Mouse (Mus musculus): ENCODE results near the gene Btbd18. TPM values are rescaled to one million over a fixed set of nuclear protein-coding genes. Genes with fewer than 3 reads are reported as not detected.

The Btbd18 gene
- total RNA-seq (2021), result not detected

- intact Hi-C loops (cut with DNase I), result no loop called here
- DNase-seq (ENCODE audit: low spot score in 2 of 2), result no peak
Measured at GRCm38 (mm10) chr2:84658806-84659205, at the start of gene Btbd18. Gene Btbd18, plus strand, starts transcription at chr2:84659079.

DNA sequence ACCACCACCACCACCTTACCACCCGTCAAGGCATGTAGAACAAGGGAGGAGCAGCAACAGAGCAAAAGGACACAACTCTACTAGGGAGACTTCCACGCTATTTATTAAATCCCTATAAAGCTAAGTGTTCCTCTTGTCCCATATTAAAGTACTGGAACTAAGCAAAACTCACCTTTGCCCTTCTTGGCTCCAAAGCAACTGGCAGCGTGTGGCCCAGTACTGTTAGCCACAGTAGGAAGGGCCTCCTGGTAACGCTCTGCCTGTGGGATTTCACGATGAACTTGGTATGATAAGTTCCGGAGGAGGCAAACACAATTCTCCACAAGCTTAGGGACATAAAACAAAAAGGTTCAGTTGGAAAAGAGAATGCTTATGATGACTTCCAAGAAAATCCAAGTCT is 46.1 kb upstream of the Btbd18 start:
- intact Hi-C loops (cut with DNase I), result no loop called here
- DNase-seq (ENCODE audit: low spot score in 2 of 2), result no peak

GRCm38 (mm10) chr2:84617637-84618515 is 41.0 kb upstream of the Btbd18 start:
- intact Hi-C loops (cut with DNase I), result loop anchor here (5.0 kb wide), 1 partner anchor 34 kb away; the partner anchor contains the start of gene Ctnnd1
- no peak for DNase-seq (ENCODE audit: low spot score in 2 of 2)

DNA sequence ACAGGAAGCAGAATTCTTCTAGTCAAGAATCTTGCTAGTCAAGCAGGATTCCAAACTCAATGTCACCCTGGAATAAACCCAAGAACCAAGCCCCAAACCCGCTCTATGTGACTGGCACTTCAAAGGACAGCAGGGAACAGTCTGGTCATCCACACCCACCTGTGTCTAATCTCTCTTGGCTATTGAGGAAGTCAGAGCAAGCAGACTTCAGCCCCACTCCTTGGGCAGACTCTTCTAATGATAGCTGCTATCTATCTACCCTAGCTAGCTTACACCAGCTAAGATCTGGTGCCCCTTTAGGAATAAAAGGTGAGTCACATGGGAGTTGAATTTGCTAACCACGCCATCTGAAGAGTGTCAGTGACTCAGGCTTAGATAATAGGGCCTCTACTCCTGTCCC is 40.0 kb upstream of the Btbd18 start:
- intact Hi-C loops (cut with DNase I), result loop anchor here (5.0 kb wide), 1 partner anchor 33 kb away; the partner anchor contains the start of gene Ctnnd1
- no peak for DNase-seq (ENCODE audit: low spot score in 2 of 2)

- intact Hi-C loops (cut with DNase I), result loop anchor here (5.0 kb wide), 1 partner anchor 33 kb away; the partner anchor contains the start of gene Ctnnd1
- no peak for DNase-seq (ENCODE audit: low spot score in 2 of 2)
Measured at GRCm38 (mm10) chr2:84619646-84620340, 39.1 kb upstream of the Btbd18 start.

DNA sequence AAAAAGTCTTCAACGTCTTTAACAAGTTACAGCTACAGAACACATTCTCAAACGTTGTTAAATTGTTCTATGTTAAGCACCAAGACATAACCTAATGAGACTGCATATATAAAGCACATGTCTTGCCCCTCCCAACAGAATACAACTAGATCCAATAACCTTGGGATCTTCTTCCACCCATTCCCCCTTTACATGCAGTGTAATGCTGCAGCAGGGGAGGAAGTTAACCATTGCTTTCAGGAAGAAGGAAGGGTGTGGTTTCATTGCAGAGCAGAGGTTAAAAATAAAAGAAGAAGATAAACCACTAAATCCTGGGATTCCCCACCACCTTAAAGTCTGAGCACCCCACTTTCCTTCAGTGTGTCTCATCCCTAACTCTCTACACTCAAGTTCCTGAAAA is 36.2 kb upstream of the Btbd18 start:
- no peak for DNase-seq (ENCODE audit: low spot score in 2 of 2)
- intact Hi-C loops (cut with DNase I), result no loop called here

DNA sequence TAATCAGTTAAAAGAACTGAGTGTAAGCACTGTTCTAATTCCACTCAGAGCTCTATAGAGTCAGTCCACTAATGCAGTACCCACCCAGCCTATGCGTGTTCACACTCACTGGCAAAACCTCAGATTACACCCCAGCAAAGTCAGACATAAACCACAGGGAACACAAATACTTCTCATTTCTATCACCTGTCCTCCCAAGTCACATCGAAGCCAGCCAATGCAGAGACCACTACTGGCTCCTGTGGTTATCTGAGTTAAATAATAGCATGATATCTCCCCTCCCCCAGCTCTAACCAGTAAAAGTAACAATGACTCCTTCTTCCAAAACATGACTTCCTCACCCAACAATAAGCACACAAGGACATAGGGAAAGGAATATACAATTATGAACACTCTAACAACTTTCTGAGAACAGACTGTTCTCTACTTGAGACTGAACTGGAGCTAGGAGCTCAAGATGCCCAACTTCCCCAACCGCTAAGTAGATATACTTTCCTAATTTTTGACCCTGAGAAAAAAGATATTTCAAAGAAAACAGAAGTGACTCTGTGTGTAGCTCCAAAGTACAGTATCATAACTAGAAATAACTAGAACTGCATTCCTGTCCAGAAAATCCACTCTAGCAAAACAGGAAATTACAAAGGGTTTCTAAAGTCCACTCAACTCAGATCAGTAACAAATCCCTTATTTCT is 35.3 kb upstream of the Btbd18 start:
- intact Hi-C loops (cut with DNase I), result no loop called here
- no peak for DNase-seq (ENCODE audit: low spot score in 2 of 2)

GRCm38 (mm10) chr2:84624201-84624600 is 34.7 kb upstream of the Btbd18 start:
- no peak for DNase-seq (ENCODE audit: low spot score in 2 of 2)

GRCm38 (mm10) chr2:84626366-84626975 is 32.4 kb upstream of the Btbd18 start:
- no peak for DNase-seq (ENCODE audit: low spot score in 2 of 2)
- intact Hi-C loops (cut with DNase I), result no loop called here

More at GRCm38 (mm10) chr2:84624201-84624600, 34.7 kb upstream of the Btbd18 start:
- intact Hi-C loops (cut with DNase I), result no loop called here

DNA sequence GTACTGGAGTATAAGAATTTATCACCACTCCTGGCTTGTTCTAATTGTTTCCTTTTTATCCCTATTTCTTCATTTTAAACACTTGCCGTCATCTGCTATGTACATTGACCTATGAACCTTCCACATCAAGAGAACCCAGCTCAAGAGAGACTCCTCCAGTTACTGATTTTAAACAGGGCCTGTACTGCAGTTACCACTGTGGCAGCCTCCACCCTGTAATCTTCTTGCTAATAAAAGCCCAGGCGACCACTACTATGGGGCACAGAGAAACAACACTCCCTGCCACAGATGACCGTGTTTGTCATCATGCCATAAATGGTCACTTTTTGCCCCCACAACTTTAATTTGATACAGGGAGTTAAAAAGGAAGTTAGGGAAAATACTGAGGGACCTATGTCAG is 31.8 kb upstream of the Btbd18 start:
- intact Hi-C loops (cut with DNase I), result no loop called here
- DNase-seq (ENCODE audit: low spot score in 2 of 2), result no peak

- intact Hi-C loops (cut with DNase I), result no loop called here
- DNase-seq (ENCODE audit: low spot score in 2 of 2), result no peak
Measured at GRCm38 (mm10) chr2:84632001-84632400, 26.9 kb upstream of the Btbd18 start.

GRCm38 (mm10) chr2:84632999-84633398 is 25.9 kb upstream of the Btbd18 start:
- intact Hi-C loops (cut with DNase I), result no loop called here
- DNase-seq (ENCODE audit: low spot score in 2 of 2), result no peak

DNA sequence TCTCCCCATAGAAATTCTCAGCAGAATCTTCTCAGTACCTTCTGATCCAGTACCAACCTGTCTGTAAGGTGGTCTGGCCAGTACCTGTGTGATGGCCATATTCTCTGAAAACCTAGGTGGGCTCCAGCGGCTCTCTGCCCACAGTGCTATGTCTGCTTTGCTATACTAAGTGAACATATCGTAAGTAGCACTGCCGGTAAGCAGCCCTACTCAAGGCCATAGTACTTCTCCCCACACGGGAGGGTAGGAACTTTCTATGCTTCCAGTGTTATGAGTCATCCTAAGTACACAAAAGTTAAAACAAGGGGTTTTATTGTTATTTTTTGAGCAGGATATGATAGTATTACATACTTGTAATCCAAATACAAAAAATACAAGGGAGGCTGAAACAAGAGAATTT is 24.9 kb upstream of the Btbd18 start:
- DNase-seq (ENCODE audit: low spot score in 2 of 2), result no peak
- intact Hi-C loops (cut with DNase I), result loop anchor here (2.0 kb wide), 1 partner anchor 15 kb away; no protein-coding TSS in a partner anchor

DNA sequence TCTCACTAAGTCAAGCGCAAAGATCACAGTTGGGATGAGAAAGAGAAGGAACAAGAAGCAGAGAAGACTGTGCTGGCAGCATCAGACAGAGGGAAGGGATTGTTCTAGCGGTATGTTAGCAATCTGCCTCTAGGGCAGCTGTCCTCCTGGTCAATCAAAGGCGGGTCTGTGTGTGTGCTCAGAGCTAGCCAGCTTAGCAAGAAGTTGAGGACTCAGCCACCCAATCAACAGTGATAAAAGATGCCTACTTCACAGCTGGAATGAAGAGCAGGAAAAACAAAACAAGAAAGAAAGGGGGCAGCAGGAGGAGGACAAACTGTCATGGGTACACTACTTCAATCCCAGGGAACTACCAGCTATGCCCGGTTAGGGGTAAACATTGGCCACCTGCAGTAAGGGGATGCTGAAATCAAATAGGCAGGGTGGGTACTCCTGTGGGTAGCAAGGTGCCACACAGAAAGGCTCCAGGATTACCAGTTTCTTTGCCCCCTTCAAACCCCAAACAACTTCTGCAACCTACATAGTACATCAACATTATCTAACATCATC is 23.9 kb upstream of the Btbd18 start:
- DNase-seq (ENCODE audit: low spot score in 2 of 2), result no peak
- intact Hi-C loops (cut with DNase I), result loop anchor here (2.0 kb wide), 1 partner anchor 14 kb away; no protein-coding TSS in a partner anchor

- DNase-seq (ENCODE audit: low spot score in 2 of 2), result peak; percentile 59 to 69
- intact Hi-C loops (cut with DNase I), result loop anchor here (2.0 kb wide), 1 partner anchor 13 kb away; no protein-coding TSS in a partner anchor
Measured at GRCm38 (mm10) chr2:84635611-84636010, 23.3 kb upstream of the Btbd18 start.

DNA sequence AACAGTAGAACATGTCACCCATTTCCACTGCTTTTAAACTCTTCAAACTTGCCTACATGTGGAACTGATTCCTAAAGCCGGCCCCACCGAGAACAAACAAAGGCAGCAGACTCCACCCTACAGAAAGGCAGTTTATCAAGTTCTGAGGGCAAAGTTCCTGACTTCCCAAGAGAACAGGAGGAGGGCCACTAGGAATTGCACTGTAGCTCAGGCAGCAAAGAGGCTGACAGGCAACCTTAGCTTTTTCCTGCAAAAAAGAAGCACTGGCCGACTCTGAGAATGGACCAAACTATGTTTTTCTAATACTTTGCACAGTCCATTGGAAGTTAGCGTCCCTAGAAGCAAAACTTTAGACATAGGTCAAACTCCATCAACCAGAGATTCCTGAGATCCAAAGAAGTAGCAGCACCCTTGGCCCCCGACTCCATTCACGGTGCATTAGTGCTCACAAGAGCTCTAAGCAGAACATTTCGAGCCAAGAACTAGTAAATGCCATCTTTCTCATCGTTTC is 22.6 kb upstream of the Btbd18 start:
- intact Hi-C loops (cut with DNase I), result no loop called here
- no peak for DNase-seq (ENCODE audit: low spot score in 2 of 2)

- DNase-seq (ENCODE audit: low spot score in 2 of 2), result no peak
Measured at GRCm38 (mm10) chr2:84637452-84638165, 21.3 kb upstream of the Btbd18 start.

GRCm38 (mm10) chr2:84638428-84639220 is 20.3 kb upstream of the Btbd18 start:
- no peak for DNase-seq (ENCODE audit: low spot score in 2 of 2)
- intact Hi-C loops (cut with DNase I), result no loop called here

More at GRCm38 (mm10) chr2:84637452-84638165, 21.3 kb upstream of the Btbd18 start:
- intact Hi-C loops (cut with DNase I), result no loop called here
